8 mouse cellular contexts compared by ENCODE assay signal in genomic region chr6:122811771-122812600, GRCm38 (mm10). TPM values are rescaled to one million over a fixed set of nuclear protein-coding genes. Genes with fewer than 3 reads are reported as not detected.
DNase-seq lines count a peak whose midpoint lies in the region; ATAC-seq and TF ChIP-seq lines count a peak whose summit lies in the region.

No protein-coding gene starts in this region.

- peak; percentile 35 for ATAC-seq in activated CD4-positive, CD25-positive, alpha-beta regulatory T cell, adult 4 months
- ATAC-seq in hindbrain, embryonic 14.5 days (ENCODE audit: low FRiP score): no peak
- ATAC-seq in liver, embryonic 13.5 days (ENCODE audit: low read depth): peak; percentile 34
- peak; percentile 36; the same call in 1 of the 2 replicates for ATAC-seq in monocyte, adult 5-6 weeks (replicated peaks; ENCODE audit: insufficient number of reproducible peaks, low FRiP score, low TSS enrichment, poor library complexity, severe bottlenecking)

- no peaks in the 10 kb centered on the region for H3K4me1 ChIP-seq in embryonic fibroblast, embryonic 13.5 days (ENCODE audit: control insufficient read depth, insufficient read depth, low read length)
- peaks cover 12% of the 10 kb centered on the region for H3K4me1 ChIP-seq in hindbrain, embryonic 14.5 days (replicated peaks; ENCODE audit: control insufficient read depth, insufficient read depth, low read length)
- peaks cover 30% of the 10 kb centered on the region for H3K4me1 ChIP-seq in liver, embryonic 13.5 days (replicated peaks)

- peak; percentile 50 for DNase-seq in adrenal gland, postnatal 10 days
- DNase-seq in adrenal gland, postnatal 4 days (ENCODE audit: low spot score in 2 of 2): no peak
- peak; percentile 54 for DNase-seq in hindbrain, embryonic 14.5 days (ENCODE audit: low spot score)
- peak; percentile 57 for DNase-seq in liver, embryonic 13.5 days
- peak; percentile 72 for DNase-seq in thymus, postnatal 14 days

- WGBS in hindbrain, embryonic 14.5 days: 29% methylated on average over 16 of the region's 16 CpGs
- 29% methylated on average over 16 of the region's 16 CpGs for WGBS in liver, embryonic 13.5 days (ENCODE audit: insufficient replicate concordance)

- no peak for TF ChIP-seq CTCF in embryonic fibroblast, embryonic 13.5 days (IDR thresholded peaks at IDR 0.05; ENCODE audit: borderline replicate concordance, insufficient read depth, low read length)

- H3K4me3 ChIP-seq in embryonic fibroblast, embryonic 13.5 days (ENCODE audit: insufficient read depth, low read length): peak overlapping the region; percentile 22
- H3K4me3 ChIP-seq in hindbrain, embryonic 14.5 days (replicated peaks; ENCODE audit: low read length): peak overlapping the region; percentile 49
- peak overlapping the region; percentile 73 for H3K4me3 ChIP-seq in liver, embryonic 13.5 days (replicated peaks)

- no peak for TF ChIP-seq POLR2A in embryonic fibroblast, embryonic 13.5 days (IDR thresholded peaks at IDR 0.05; ENCODE audit: low read depth, low read length)

- no peaks in the 10 kb centered on the region for H3K36me3 ChIP-seq in hindbrain, embryonic 14.5 days (replicated peaks; ENCODE audit: control insufficient read depth, insufficient read depth)
- no peaks in the 10 kb centered on the region for H3K36me3 ChIP-seq in liver, embryonic 13.5 days

- H3K27me3 ChIP-seq in hindbrain, embryonic 14.5 days (ENCODE audit: control insufficient read depth, insufficient read depth, low read length): no peaks in the 10 kb centered on the region
- no peaks in the 10 kb centered on the region for H3K27me3 ChIP-seq in liver, embryonic 13.5 days

- peak overlapping the region; percentile 55 for H3K9ac ChIP-seq in hindbrain, embryonic 14.5 days
- H3K9ac ChIP-seq in liver, embryonic 13.5 days: peak overlapping the region; percentile 90

- H3K27ac ChIP-seq in embryonic fibroblast, embryonic 13.5 days (ENCODE audit: insufficient read depth, low read length): peak overlapping the region; percentile 94
- peak overlapping the region; percentile 90 for H3K27ac ChIP-seq in hindbrain, embryonic 14.5 days
- peak overlapping the region; percentile 100 for H3K27ac ChIP-seq in liver, embryonic 13.5 days

- no peaks in the 10 kb centered on the region for H3K9me3 ChIP-seq in hindbrain, embryonic 14.5 days (ENCODE audit: control insufficient read depth, low read length)
- no peaks in the 10 kb centered on the region for H3K9me3 ChIP-seq in liver, embryonic 13.5 days (replicated peaks)

- H3K4me2 ChIP-seq in hindbrain, embryonic 14.5 days (replicated peaks): peak overlapping the region; percentile 60
- peak overlapping the region; percentile 75 for H3K4me2 ChIP-seq in liver, embryonic 13.5 days

RNA-seq across cellular contexts. Expression of gene Foxj2, which starts 7.7 kb away (rescaled TPM):
- total RNA-seq in adrenal gland, postnatal 10 days (2021): 10 to 100 TPM; 16.7 to 18.5 TPM
- total RNA-seq in adrenal gland, postnatal 4 days (2021): 10 to 100 TPM; 21.3 to 22.1 TPM
- 1 to 10 TPM; 6.6 to 8.7 TPM for polyA plus RNA-seq in activated CD4-positive, CD25-positive, alpha-beta regulatory T cell, adult 4 months (2017; shearing (Covaris generic))
- polyA plus RNA-seq in embryonic fibroblast, embryonic 13.5 days (2011; ENCODE audit: insufficient read length, low read depth, missing spikeins): 19.8 and 23.7 TPM in 2 replicates
- polyA plus RNA-seq in hindbrain, embryonic 14.5 days (2014; fragmentation: Nextera tagmentation; extraction: Ambion mirVana): 9.5 and 11.0 TPM in 2 replicates
- 1.0 and 1.2 TPM in 2 replicates for polyA plus RNA-seq in liver, embryonic 13.5 days (2015; fragmentation: Nextera tagmentation; extraction: Ambion mirVana)
- 17.1 to 28.8 TPM (median 25.1 TPM) in 3 replicates for total RNA-seq in monocyte, adult 5-6 weeks (2017)

RNA-seq across cellular contexts. Expression of gene Slc2a3, which starts 10.5 kb away (rescaled TPM):
- total RNA-seq in adrenal gland, postnatal 10 days (2021): 10 to 100 TPM; 10.1 to 12.9 TPM
- total RNA-seq in adrenal gland, postnatal 4 days (2021): 10 to 100 TPM; 17.4 to 17.8 TPM
- polyA plus RNA-seq in activated CD4-positive, CD25-positive, alpha-beta regulatory T cell, adult 4 months (2017; shearing (Covaris generic)): 10 to 100 TPM; 64.2 to 69.4 TPM
- polyA plus RNA-seq in embryonic fibroblast, embryonic 13.5 days (2011; ENCODE audit: insufficient read length, low read depth, missing spikeins): 4.9 and 6.1 TPM in 2 replicates
- polyA plus RNA-seq in hindbrain, embryonic 14.5 days (2014; fragmentation: Nextera tagmentation; extraction: Ambion mirVana): 40.1 and 51.6 TPM in 2 replicates
- 18.6 and 21.4 TPM in 2 replicates for polyA plus RNA-seq in liver, embryonic 13.5 days (2015; fragmentation: Nextera tagmentation; extraction: Ambion mirVana)
- total RNA-seq in monocyte, adult 5-6 weeks (2017): 57.5 to 73.6 TPM (median 60.1 TPM) in 3 replicates

RNA-seq across cellular contexts. Expression of gene C3ar1, which starts 44.0 kb away (rescaled TPM):
- total RNA-seq in adrenal gland, postnatal 10 days (2021): 1 to 10 TPM; 1.7 to 2.2 TPM
- total RNA-seq in adrenal gland, postnatal 4 days (2021): 1 to 10 TPM; 2.6 to 3.2 TPM
- under 1 TPM in 1 of 2 experiments, not detected in 1; 0.60 TPM for polyA plus RNA-seq in activated CD4-positive, CD25-positive, alpha-beta regulatory T cell, adult 4 months (2017; shearing (Covaris generic))
- polyA plus RNA-seq in embryonic fibroblast, embryonic 13.5 days (2011; ENCODE audit: insufficient read length, low read depth, missing spikeins): 1.3 and 2.3 TPM in 2 replicates
- polyA plus RNA-seq in hindbrain, embryonic 14.5 days (2014; fragmentation: Nextera tagmentation; extraction: Ambion mirVana): 1.6 and 1.9 TPM in 2 replicates
- polyA plus RNA-seq in liver, embryonic 13.5 days (2015; fragmentation: Nextera tagmentation; extraction: Ambion mirVana): 1.1 and 1.3 TPM in 2 replicates
- 1.8 to 13.4 TPM (median 9.7 TPM) in 3 replicates for total RNA-seq in monocyte, adult 5-6 weeks (2017)

Comparison
In these comparisons a context has a peak if more than half of its experiments do, and no peak if none do; other contexts are left out.
1. DNase-seq: peak in adrenal gland, postnatal 10 days (single experiment), hindbrain, embryonic 14.5 days (single experiment), liver, embryonic 13.5 days (single experiment) and thymus, postnatal 14 days (single experiment); none in adrenal gland, postnatal 4 days (0 of 2).
2. H3K4me3 ChIP-seq: peak in every context shown above with its lines; median percentile 73 in liver, embryonic 13.5 days; 49 in hindbrain, embryonic 14.5 days; 22 in embryonic fibroblast, embryonic 13.5 days.
3. Peak in every context shown above with its lines, with median percentiles within 50 percentile points of each other: H3K27ac ChIP-seq.